Mouse (Mus musculus): ENCODE measurements around the gene Pcsk5.

- TF ChIP-seq CTCF (IDR thresholded peaks at IDR 0.05; ENCODE audit: borderline replicate concordance, extremely low read depth, insufficient read depth, insufficient read length) (no peak), POLR2A (IDR thresholded peaks at IDR 0.05; ENCODE audit: borderline replicate concordance, extremely low read depth, insufficient read depth, insufficient read length, poor library complexity, severe bottlenecking) (no peak)
Measured at GRCm38 (mm10) chr19:17558764-17559163, 278.7 kb downstream of the Pcsk5 start.

Measured in brain, embryonic 14.5 days (tissue).